Mouse (Mus musculus) intestine, embryonic 14.5 days (tissue): Measurements from ENCODE around the gene 1700017B05Rik. TPM values are rescaled to one million over a fixed set of nuclear protein-coding genes. Genes with fewer than 3 reads are reported as not detected.
"Not testable (repeated sequence)": the region's sequence is repeated elsewhere in the genome, so short reads cannot be mapped to it uniquely, and the experiment has no call there.

ENCODE experiments used
- ATAC-seq: fragments of 200-750 bp; cut with Nextera tagmentation; replicated peaks from 2 replicates; pipeline ENCODE4 v1.8.0; 2017; ENCODE audit warnings: low read depth, moderate number of reproducible peaks, moderate TSS enrichment, moderate library complexity; ENCODE audit not compliant: low FRiP score, low TSS enrichment
- DNase-seq: peaks from one replicate; pipeline ENCODE4 v3.0.0-alpha.2; 2018; ENCODE audit warnings: low spot score
- H3K27ac ChIP-seq: fragments of 300-500 bp; sonication (generic); 2 replicates; pipeline ENCODE4 v1.5.1; 2014; ENCODE audit warnings: low read depth, mild to moderate bottlenecking, control low read depth
- H3K27me3 ChIP-seq: fragments of 300-500 bp; sonication (generic); replicated peaks from 2 replicates; pipeline ENCODE4 v1.6.1; 2014; ENCODE audit warnings: low read length, control low read depth; ENCODE audit not compliant: control insufficient read depth, insufficient read depth
- H3K36me3 ChIP-seq: fragments of 300-500 bp; sonication (generic); 2 replicates; pipeline ENCODE4 v1.6.1; 2014; ENCODE audit warnings: low read length, control low read depth; ENCODE audit not compliant: control insufficient read depth, insufficient read depth
- H3K4me1 ChIP-seq: fragments of 300-500 bp; sonication (generic); replicated peaks from 2 replicates; pipeline ENCODE4 v1.6.1; 2014; ENCODE audit warnings: low read length, control low read depth, mixed read lengths; ENCODE audit not compliant: control insufficient read depth, insufficient read depth
- H3K4me2 ChIP-seq: fragments of 300-500 bp; sonication (generic); 2 replicates; pipeline ENCODE4 v1.6.1; 2014; ENCODE audit warnings: low read length
- H3K4me3 ChIP-seq: fragments of 300-500 bp; sonication (generic); 2 replicates; pipeline ENCODE4 v1.5.1; 2014; ENCODE audit warnings: low read depth, low read length, control low read depth, mixed read lengths
- H3K9ac ChIP-seq: fragments of 300-500 bp; sonication (generic); 2 replicates; pipeline ENCODE4 v1.6.1; 2014; ENCODE audit warnings: mild to moderate bottlenecking, low read length
- H3K9me3 ChIP-seq: fragments of 300-500 bp; sonication (generic); 2 replicates; pipeline ENCODE4 v1.6.1; 2016; ENCODE audit warnings: low read length, control low read depth; ENCODE audit not compliant: control insufficient read depth
- WGBS: fragments of 180-500 bp; shearing (Covaris S2); extraction: QIAGEN DNeasy Blood & Tissue Kit; methylation state at CpG from one replicate; pipeline ENCODE4 v1.1.7; 2014; 5-methylcytosine and 5-hydroxymethylcytosine counted together
- polyA plus RNA-seq: library from polyadenylated mRNA; unstranded; fragments of >200 nt; fragmentation: Nextera tagmentation; extraction: Ambion mirVana; gene quantifications from 2 replicates; pipeline ENCODE4 v1.2.1, GENCODE M21; 2014

1700017B05Rik gene
- polyA plus RNA-seq, 1 experiment from 2014 or later, result 41.2 TPM

GRCm38 (mm10) chr9:57212448-57213222, 49.8 kb downstream of the 1700017B05Rik start:
- DNase-seq, result no peak
- Histone ChIP-seq H3K9ac (no peak overlapping the region), H3K4me1 (0 out of 2 replicates have a peak, but pooled peaks cover 7% of the 10 kb centered on the region), H3K27ac (peak overlapping the region; percentile 22; the same call in 1 of the 2 replicates), H3K4me3 (no peak overlapping the region), H3K4me2 (no peak overlapping the region), H3K27me3 (no peaks in the 10 kb centered on the region), H3K36me3 (no peaks in the 10 kb centered on the region), H3K9me3 (no peaks in the 10 kb centered on the region)
- 0 out of 2 replicates have a peak, but pooled peaks have one; percentile 74 for ATAC-seq
- WGBS, result 31% methylated on average over 9 of the region's 9 CpGs

- no peak overlapping the region for H3K27ac ChIP-seq
Observed at GRCm38 (mm10) chr9:57209316-57209715, 53.1 kb downstream of the 1700017B05Rik start.

GRCm38 (mm10) chr9:57206896-57207295, 55.5 kb downstream of the 1700017B05Rik start:
- Histone ChIP-seq H3K9ac (no peak overlapping the region), H3K36me3 (no peaks in the 10 kb centered on the region), H3K27me3 (no peaks in the 10 kb centered on the region), H3K4me2 (no peak overlapping the region), H3K4me3 (no peak overlapping the region), H3K4me1 (no peaks in the 10 kb centered on the region), H3K27ac (no peak overlapping the region), H3K9me3 (no peaks in the 10 kb centered on the region)
- DNase-seq, result no peak
- 68% methylated on average over 2 of the region's 2 CpGs for WGBS
- no peak for ATAC-seq

More at GRCm38 (mm10) chr9:57209316-57209715, 53.1 kb downstream of the 1700017B05Rik start:
- no peak for DNase-seq
- H3K27me3 ChIP-seq, result no peaks in the 10 kb centered on the region
- no peak overlapping the region for H3K9ac ChIP-seq
- H3K9me3 ChIP-seq, result no peaks in the 10 kb centered on the region
- 28% methylated on average over 3 of the region's 3 CpGs for WGBS
- H3K4me2 ChIP-seq, result no peak overlapping the region
- no peaks in the 10 kb centered on the region for H3K36me3 ChIP-seq
- 0 out of 2 replicates have a peak, but pooled peaks cover 7% of the 10 kb centered on the region for H3K4me1 ChIP-seq
- no peak overlapping the region for H3K4me3 ChIP-seq
- ATAC-seq, result no peak

GRCm38 (mm10) chr9:57203571-57203970, 58.8 kb downstream of the 1700017B05Rik start:
- 62% methylated on average over 13 of the region's 13 CpGs for WGBS
- H3K4me1 ChIP-seq, ATAC-seq, H3K36me3 ChIP-seq, DNase-seq, H3K9me3 ChIP-seq, H3K4me2 ChIP-seq, H3K27ac ChIP-seq, H3K27me3 ChIP-seq, H3K9ac ChIP-seq, H3K4me3 ChIP-seq: not testable (repeated sequence)

Other genes starting within 250 kb of the 1700017B05Rik start
- 42.1 and 45.5 TPM in 2 replicates for gene Sin3a, start 190.6 kb downstream of the 1700017B05Rik start, polyA plus RNA-seq
- gene Man2c1, start 131.9 kb downstream of the 1700017B05Rik start, polyA plus RNA-seq, result 35.4 and 41.8 TPM in 2 replicates
- 6.3 and 7.8 TPM in 2 replicates for gene Neil1, start 114.3 kb downstream of the 1700017B05Rik start, polyA plus RNA-seq
- 94.0 and 107 TPM in 2 replicates for gene Commd4, start 104.3 kb downstream of the 1700017B05Rik start, polyA plus RNA-seq
- gene Trcg1, start 26.1 kb downstream of the 1700017B05Rik start, polyA plus RNA-seq, result not detected in 2 replicates
- gene Ppcdc, start 177.5 kb upstream of the 1700017B05Rik start, polyA plus RNA-seq, result 27.5 and 29.2 TPM in 2 replicates
- 13.1 and 13.7 TPM in 2 replicates for gene Scamp5, start 205.4 kb upstream of the 1700017B05Rik start, polyA plus RNA-seq
- gene Rpp25, start 241.4 kb upstream of the 1700017B05Rik start, polyA plus RNA-seq, result 8.6 and 10.7 TPM in 2 replicates